Mouse (Mus musculus) ES-Bruce4 (cell line): ENCODE data around the gene C1qtnf3. TPM values are rescaled to one million over a fixed set of nuclear protein-coding genes. Genes with fewer than 3 reads are reported as not detected.

Experiments
- H3K27ac ChIP-seq: 2 replicates; pipeline ENCODE4 v1.5.1; 2012; ENCODE audit warnings: low read length, inconsistent platforms; ENCODE audit not compliant: insufficient read depth
- H3K27me3 ChIP-seq: 2 replicates; pipeline ENCODE4 v1.6.1; 2012; ENCODE audit warnings: mild to moderate bottlenecking, low read length, inconsistent platforms; ENCODE audit not compliant: control insufficient read depth, poor library complexity, insufficient read depth, severe bottlenecking
- H3K36me3 ChIP-seq: 2 replicates; pipeline ENCODE4 v1.6.1; 2012; ENCODE audit warnings: inconsistent platforms, mild to moderate bottlenecking, low read length, moderate library complexity; ENCODE audit not compliant: control insufficient read depth, poor library complexity, insufficient read depth, severe bottlenecking
- H3K4me1 ChIP-seq: one replicate; pipeline ENCODE4 v1.8.1; 2011; ENCODE audit warnings: low read length; ENCODE audit not compliant: control insufficient read depth, insufficient read depth
- H3K4me3 ChIP-seq: 2 replicates; pipeline ENCODE4 v1.5.1; 2011; ENCODE audit warnings: low read depth, mild to moderate bottlenecking, low read length
- H3K9ac ChIP-seq: 2 replicates; pipeline ENCODE4 v1.6.1; 2012; ENCODE audit warnings: low read depth, mild to moderate bottlenecking, inconsistent platforms; ENCODE audit not compliant: poor library complexity, severe bottlenecking
- H3K9me3 ChIP-seq: replicated peaks from 2 replicates; pipeline ENCODE4 v1.6.1; 2012; ENCODE audit warnings: mild to moderate bottlenecking, low read length, inconsistent platforms; ENCODE audit not compliant: control insufficient read depth, poor library complexity, insufficient read depth, severe bottlenecking
- CTCF ChIP-seq: IDR thresholded peaks from one replicate; pipeline ENCODE4 v1.8.1; 2011; ENCODE audit warnings: low read depth, low read length
- EP300 ChIP-seq: IDR thresholded peaks from 2 replicates; pipeline ENCODE4 v1.6.1; 2011; ENCODE audit warnings: low read depth, low read length; ENCODE audit not compliant: insufficient read depth
- POLR2A ChIP-seq: IDR thresholded peaks from one replicate; pipeline ENCODE4 v1.8.1; 2011; ENCODE audit warnings: low read length; ENCODE audit not compliant: insufficient read depth
- polyA plus RNA-seq: library from polyadenylated mRNA; stranded (reverse); fragments of >200 nt; gene quantifications from 2 replicates; pipeline ENCODE4 v1.2.4, GENCODE M21; 2011; ENCODE audit warnings: low read depth; ENCODE audit not compliant: missing spikeins, insufficient read depth, insufficient read length

C1qtnf3 gene
- polyA plus RNA-seq, 1 experiment, result not detected

- no peaks in the 10 kb centered on the region for H3K9me3 ChIP-seq
- H3K4me3 ChIP-seq, result no peak overlapping the region
- TF ChIP-seq POLR2A (no peak), EP300 (no peak), CTCF (no peak)
- no peak overlapping the region for H3K9ac ChIP-seq
- no peaks in the 10 kb centered on the region for H3K36me3 ChIP-seq
- H3K27me3 ChIP-seq, result no peaks in the 10 kb centered on the region
- no peaks in the 10 kb centered on the region for H3K4me1 ChIP-seq
- H3K27ac ChIP-seq, result no peak overlapping the region
Measured at GRCm38 (mm10) chr15:10969439-10969838, 17.3 kb downstream of the C1qtnf3 start.

- peaks cover 2% of the 10 kb centered on the region for H3K4me1 ChIP-seq
- no peaks in the 10 kb centered on the region for H3K36me3 ChIP-seq
- no peak overlapping the region for H3K4me3 ChIP-seq
- no peaks in the 10 kb centered on the region for H3K27me3 ChIP-seq
- H3K27ac ChIP-seq, result no peak overlapping the region
- H3K9me3 ChIP-seq, result no peaks in the 10 kb centered on the region
- TF ChIP-seq CTCF (no peak), EP300 (no peak), POLR2A (no peak)
- no peak overlapping the region for H3K9ac ChIP-seq
Measured at GRCm38 (mm10) chr15:10970777-10971176, 18.6 kb downstream of the C1qtnf3 start.

- no peak overlapping the region for H3K27ac ChIP-seq
- no peaks in the 10 kb centered on the region for H3K27me3 ChIP-seq
- no peak overlapping the region for H3K4me3 ChIP-seq
- peaks cover 8% of the 10 kb centered on the region for H3K4me1 ChIP-seq
- TF ChIP-seq EP300, result no peak
- TF ChIP-seq POLR2A, result no peak
- no peak for TF ChIP-seq CTCF
- no peak overlapping the region for H3K9ac ChIP-seq
- H3K36me3 ChIP-seq, result no peaks in the 10 kb centered on the region
- H3K9me3 ChIP-seq, result no peaks in the 10 kb centered on the region
Measured at GRCm38 (mm10) chr15:10977151-10977550, 25.0 kb downstream of the C1qtnf3 start.

GRCm38 (mm10) chr15:10980712-10981111, 28.6 kb downstream of the C1qtnf3 start:
- Histone ChIP-seq H3K4me1 (peaks cover 7% of the 10 kb centered on the region), H3K4me3 (no peak overlapping the region), H3K9ac (0 out of 2 replicates have a peak overlapping the region, but pooled peaks have one; percentile 25), H3K27me3 (no peaks in the 10 kb centered on the region), H3K9me3 (no peaks in the 10 kb centered on the region), H3K27ac (no peak overlapping the region), H3K36me3 (no peaks in the 10 kb centered on the region)
- TF ChIP-seq EP300 (no peak), POLR2A (no peak), CTCF (no peak)

- Histone ChIP-seq H3K27ac (peak within 1 kb of the TSS; percentile 28), H3K4me1 (peaks cover 4% of the 10 kb centered on the region), H3K36me3 (no peaks in the 10 kb centered on the region), H3K9ac (peak within 1 kb of the TSS; percentile 56), H3K27me3 (no peaks in the 10 kb centered on the region), H3K4me3 (peak within 1 kb of the TSS; percentile 77), H3K9me3 (no peaks in the 10 kb centered on the region)
- TF ChIP-seq EP300 (peak; percentile 80), CTCF (no peak)
Measured at GRCm38 (mm10) chr15:10981377-10982063, 29.4 kb downstream of the C1qtnf3 start, which contains the start of gene Amacr. Gene Amacr, plus strand, starts transcription at chr15:10981756.

GRCm38 (mm10) chr15:10982064-10982435, 29.9 kb downstream of the C1qtnf3 start:
- Histone ChIP-seq H3K4me3 (peak overlapping the region; percentile 77), H3K36me3 (no peaks in the 10 kb centered on the region), H3K4me1 (peaks cover 2% of the 10 kb centered on the region), H3K27me3 (no peaks in the 10 kb centered on the region), H3K9ac (peak overlapping the region; percentile 56), H3K9me3 (no peaks in the 10 kb centered on the region), H3K27ac (no peak overlapping the region)
- TF ChIP-seq CTCF, result no peak
- TF ChIP-seq EP300, result no peak
- TF ChIP-seq POLR2A, result no peak
